Mouse (Mus musculus) thymus, postnatal 25 days (tissue): ENCODE data around the gene Cdyl2.

Experiments used
- DNase-seq: peaks from one replicate; pipeline ENCODE4 v3.0.0; 2022

Gene Cdyl2

DNA sequence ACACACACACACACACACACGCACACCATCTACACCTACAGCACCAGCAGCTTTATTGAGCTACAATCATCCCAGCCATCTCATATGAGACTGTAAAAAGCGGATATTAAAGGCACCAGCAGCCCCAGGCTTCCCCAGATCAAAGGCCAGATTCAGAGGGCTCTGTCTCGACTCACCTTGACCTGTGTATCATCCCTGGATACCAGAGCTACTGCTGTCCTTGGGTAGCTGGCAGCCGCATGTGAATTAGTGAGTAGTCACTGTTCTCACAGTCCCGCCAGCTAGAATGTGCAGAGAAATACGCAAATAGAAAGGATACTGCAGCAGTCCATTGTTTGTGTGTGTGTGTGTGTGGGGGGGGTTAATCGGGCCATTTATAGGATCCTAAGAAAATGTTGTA lies 204.1 kb downstream of the Cdyl2 start:
- DNase-seq: no peak

- no peak for DNase-seq
Measured at GRCm38 (mm10) chr8:116524915-116525314, 207.9 kb downstream of the Cdyl2 start.
